Mouse (Mus musculus): Measurements from ENCODE around the gene Tlr8. TPM values are rescaled to one million over a fixed set of nuclear protein-coding genes. Genes with fewer than 3 reads are reported as not detected.

The Tlr8 gene
- 5.4 TPM for polyA plus RNA-seq (2014; fragmentation: Illumina TruSeq; extraction: RNeasy Lipid Tissue Mini Kit (QIAGEN cat#74804); ENCODE audit: low read depth, low replicate concordance)

GRCm38 (mm10) chrX:167264086-167264485, at the start of gene Tlr8:
Tlr8 (minus strand) TSS chrX:167264329.

GRCm38 (mm10) chrX:167208978-167209754, 55.0 kb downstream of the Tlr8 start, which contains the start of gene Tmsb4x:
Tmsb4x (minus strand) TSS chrX:167209315.

Other genes starting within 250 kb of the Tlr8 start
- gene Tmsb4x, start 55.0 kb downstream of the Tlr8 start, polyA plus RNA-seq (2014; fragmentation: Illumina TruSeq; extraction: RNeasy Lipid Tissue Mini Kit (QIAGEN cat#74804); ENCODE audit: low read depth, low replicate concordance), result 1,654 TPM
- 8.6 TPM for gene Tlr7, start 66.2 kb upstream of the Tlr8 start, polyA plus RNA-seq (2014; fragmentation: Illumina TruSeq; extraction: RNeasy Lipid Tissue Mini Kit (QIAGEN cat#74804); ENCODE audit: low read depth, low replicate concordance)
- 84.1 TPM for gene Prps2, start 118.4 kb upstream of the Tlr8 start, polyA plus RNA-seq (2014; fragmentation: Illumina TruSeq; extraction: RNeasy Lipid Tissue Mini Kit (QIAGEN cat#74804); ENCODE audit: low read depth, low replicate concordance)